Mouse (Mus musculus): Measurements from ENCODE around the gene Abi3. TPM values are rescaled to one million over a fixed set of nuclear protein-coding genes. Genes with fewer than 3 reads are reported as not detected.

The Abi3 gene
- polyA plus RNA-seq, 1 experiment, result 1.3 TPM

DNA sequence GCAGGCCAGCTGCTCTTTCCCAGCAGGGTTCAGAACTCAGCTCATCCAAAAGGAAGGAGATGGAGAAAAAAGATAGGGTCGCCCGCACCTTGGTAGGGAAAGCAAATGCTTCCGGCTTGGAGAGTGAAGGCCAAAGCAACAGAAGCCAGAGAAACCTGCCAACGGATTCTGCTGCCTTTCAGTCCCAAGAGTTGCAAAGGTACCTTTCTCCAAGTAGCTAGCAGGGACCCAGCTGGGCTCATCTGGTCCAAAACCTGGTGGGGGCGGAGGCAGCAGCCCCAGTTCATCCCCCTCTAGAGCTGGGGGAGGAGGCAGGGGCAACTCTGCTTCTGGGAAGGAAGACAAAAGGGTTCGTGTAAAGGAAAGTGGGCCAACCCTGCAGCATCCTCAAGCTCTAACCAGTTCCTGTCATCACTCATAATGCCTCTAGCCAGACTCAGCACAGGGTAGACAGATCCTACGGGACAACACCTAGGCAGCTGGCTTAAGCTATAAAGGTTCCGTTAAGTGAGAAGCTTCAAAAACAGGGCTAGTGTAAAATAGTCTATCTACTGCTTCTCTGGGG, 9.2 kb downstream of the Abi3 start:
- H3K9me3 ChIP-seq (replicated peaks; ENCODE audit: control insufficient read depth, insufficient read depth, low read length, poor library complexity, severe bottlenecking), result no peaks in the 10 kb centered on the region
- TF ChIP-seq CTCF (IDR thresholded peaks at IDR 0.05; ENCODE audit: low read depth, low read length) (no peak), POLR2A (IDR thresholded peaks at IDR 0.05; ENCODE audit: insufficient read depth, low read length) (no peak), EP300 (IDR thresholded peaks at IDR 0.05; ENCODE audit: insufficient read depth, low read depth, low read length) (no peak)

DNA sequence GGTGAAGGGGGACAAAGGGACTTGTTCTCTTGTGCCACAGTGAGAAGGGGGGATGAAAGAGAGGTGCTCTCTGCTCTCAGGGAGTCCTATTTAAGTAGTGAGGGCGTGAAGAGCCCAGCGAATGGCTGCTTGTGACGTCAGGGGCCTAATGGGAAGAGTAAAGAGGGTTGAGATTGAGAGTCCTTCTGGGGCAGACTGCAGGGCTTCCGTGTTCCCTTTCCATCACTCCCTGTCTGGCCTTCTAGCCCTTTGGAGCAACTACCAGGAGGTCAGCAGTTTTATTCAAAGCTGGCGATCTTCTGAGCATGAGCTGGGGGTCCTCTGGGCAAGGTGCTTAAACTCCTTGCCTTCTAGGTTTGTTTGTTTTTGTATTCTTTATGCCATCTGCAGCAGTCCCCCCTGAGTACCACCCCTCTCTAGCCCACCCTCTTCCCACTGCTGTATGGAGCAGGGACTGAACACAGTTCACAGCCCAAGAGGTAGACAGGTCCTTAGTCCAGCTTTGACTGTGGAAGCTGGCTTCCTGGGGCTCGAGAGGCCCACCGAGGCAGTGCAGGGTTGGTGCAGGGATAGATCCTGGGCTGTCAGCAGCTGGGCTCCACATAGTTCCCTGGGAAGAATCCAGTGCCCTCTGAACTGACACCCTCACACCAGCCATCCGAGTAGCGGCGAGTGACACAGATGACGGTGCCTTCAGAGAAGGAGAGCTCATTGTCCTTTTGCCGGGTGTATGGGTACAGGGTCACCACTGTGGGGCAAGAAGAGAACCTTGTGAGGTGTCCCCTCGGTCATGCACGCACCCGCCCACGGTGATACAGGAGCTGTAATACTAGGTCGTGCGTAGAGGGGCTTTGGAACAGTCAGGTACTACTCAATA, 9.9 kb downstream of the Abi3 start:
- Histone ChIP-seq H3K27me3 (ENCODE audit: control insufficient read depth, insufficient read depth, low read length, poor library complexity, severe bottlenecking) (no peaks in the 10 kb centered on the region), H3K4me1 (ENCODE audit: control insufficient read depth, insufficient read depth, low read length) (peaks cover 5% of the 10 kb centered on the region), H3K4me3 (ENCODE audit: low read depth, low read length) (no peak overlapping the region), H3K9me3 (replicated peaks; ENCODE audit: control insufficient read depth, insufficient read depth, low read length, poor library complexity, severe bottlenecking) (no peaks in the 10 kb centered on the region), H3K36me3 (ENCODE audit: control insufficient read depth, insufficient read depth, low read length, poor library complexity, severe bottlenecking) (no peaks in the 10 kb centered on the region), H3K9ac (ENCODE audit: low read depth, poor library complexity, severe bottlenecking) (no peak overlapping the region), H3K27ac (ENCODE audit: insufficient read depth, low read length) (no peak overlapping the region)
- no peak for TF ChIP-seq POLR2A (IDR thresholded peaks at IDR 0.05; ENCODE audit: insufficient read depth, low read length)
- TF ChIP-seq EP300 (IDR thresholded peaks at IDR 0.05; ENCODE audit: insufficient read depth, low read depth, low read length), result no peak
- no peak for TF ChIP-seq CTCF (IDR thresholded peaks at IDR 0.05; ENCODE audit: low read depth, low read length)

More for the DNA sequence above, 9.2 kb downstream of the Abi3 start:
- no peak overlapping the region for H3K9ac ChIP-seq (ENCODE audit: low read depth, poor library complexity, severe bottlenecking)
- H3K27ac ChIP-seq (ENCODE audit: insufficient read depth, low read length), result no peak overlapping the region
- peaks cover 5% of the 10 kb centered on the region for H3K4me1 ChIP-seq (ENCODE audit: control insufficient read depth, insufficient read depth, low read length)
- H3K36me3 ChIP-seq (ENCODE audit: control insufficient read depth, insufficient read depth, low read length, poor library complexity, severe bottlenecking), result no peaks in the 10 kb centered on the region
- H3K27me3 ChIP-seq (ENCODE audit: control insufficient read depth, insufficient read depth, low read length, poor library complexity, severe bottlenecking), result no peaks in the 10 kb centered on the region
- H3K4me3 ChIP-seq (ENCODE audit: low read depth, low read length), result no peak overlapping the region

DNA sequence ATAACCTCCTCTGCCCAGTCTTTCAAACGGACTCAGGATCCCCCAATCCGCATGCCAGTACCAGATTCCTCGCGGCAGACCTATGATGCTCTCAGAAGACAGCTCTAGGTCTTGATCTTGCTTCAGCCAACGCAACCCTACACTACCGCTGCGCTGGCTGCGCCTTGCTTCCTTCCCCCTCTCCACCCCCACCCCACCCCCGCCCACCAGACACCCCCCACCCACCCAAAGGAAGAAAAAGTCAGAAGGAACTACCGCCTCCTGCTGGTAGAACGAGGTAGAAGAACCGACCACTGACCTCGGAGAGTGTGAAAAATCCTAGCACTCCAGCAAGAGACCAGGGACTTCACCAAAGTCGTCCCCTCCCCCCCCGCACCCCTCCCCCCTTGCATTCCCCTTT, 10.6 kb downstream of the Abi3 start:
- Histone ChIP-seq H3K4me1 (ENCODE audit: control insufficient read depth, insufficient read depth, low read length) (peaks cover 5% of the 10 kb centered on the region), H3K27me3 (ENCODE audit: control insufficient read depth, insufficient read depth, low read length, poor library complexity, severe bottlenecking) (no peaks in the 10 kb centered on the region), H3K9ac (ENCODE audit: low read depth, poor library complexity, severe bottlenecking) (peak overlapping the region; percentile 11; the same call in 1 of the 2 replicates), H3K9me3 (replicated peaks; ENCODE audit: control insufficient read depth, insufficient read depth, low read length, poor library complexity, severe bottlenecking) (no peaks in the 10 kb centered on the region), H3K4me3 (ENCODE audit: low read depth, low read length) (peak overlapping the region; percentile 50), H3K36me3 (ENCODE audit: control insufficient read depth, insufficient read depth, low read length, poor library complexity, severe bottlenecking) (no peaks in the 10 kb centered on the region), H3K27ac (ENCODE audit: insufficient read depth, low read length) (no peak overlapping the region)
- peak; percentile 22 for TF ChIP-seq CTCF (IDR thresholded peaks at IDR 0.05; ENCODE audit: low read depth, low read length)
- no peak for TF ChIP-seq POLR2A (IDR thresholded peaks at IDR 0.05; ENCODE audit: insufficient read depth, low read length)

DNA sequence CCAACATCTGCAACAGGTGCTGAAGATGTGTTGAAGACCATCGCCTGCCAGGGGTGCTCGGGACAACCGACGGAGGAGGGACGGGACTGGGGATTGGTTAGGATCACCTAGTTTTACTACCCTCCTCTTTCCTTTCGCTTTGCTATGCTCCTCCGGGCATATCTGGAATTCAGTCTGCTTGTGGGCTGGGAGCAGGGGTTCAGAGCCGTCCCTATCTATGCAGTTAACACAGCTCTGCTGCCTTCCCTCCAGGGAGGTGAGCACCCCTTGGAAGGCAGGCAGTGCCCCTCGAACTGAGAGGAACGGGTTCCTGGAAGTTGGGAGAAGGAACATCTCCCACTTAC, 11.0 kb downstream of the Abi3 start:
- H3K27ac ChIP-seq (ENCODE audit: insufficient read depth, low read length), result no peak overlapping the region
- no peaks in the 10 kb centered on the region for H3K36me3 ChIP-seq (ENCODE audit: control insufficient read depth, insufficient read depth, low read length, poor library complexity, severe bottlenecking)
- H3K4me1 ChIP-seq (ENCODE audit: control insufficient read depth, insufficient read depth, low read length), result peaks cover 5% of the 10 kb centered on the region
- no peaks in the 10 kb centered on the region for H3K27me3 ChIP-seq (ENCODE audit: control insufficient read depth, insufficient read depth, low read length, poor library complexity, severe bottlenecking)
- H3K9me3 ChIP-seq (replicated peaks; ENCODE audit: control insufficient read depth, insufficient read depth, low read length, poor library complexity, severe bottlenecking), result no peaks in the 10 kb centered on the region
- TF ChIP-seq POLR2A (IDR thresholded peaks at IDR 0.05; ENCODE audit: insufficient read depth, low read length) (no peak), EP300 (IDR thresholded peaks at IDR 0.05; ENCODE audit: insufficient read depth, low read depth, low read length) (no peak), CTCF (IDR thresholded peaks at IDR 0.05; ENCODE audit: low read depth, low read length) (no peak)
- H3K9ac ChIP-seq (ENCODE audit: low read depth, poor library complexity, severe bottlenecking), result peak overlapping the region; percentile 11
- peak overlapping the region; percentile 50 for H3K4me3 ChIP-seq (ENCODE audit: low read depth, low read length)

DNA sequence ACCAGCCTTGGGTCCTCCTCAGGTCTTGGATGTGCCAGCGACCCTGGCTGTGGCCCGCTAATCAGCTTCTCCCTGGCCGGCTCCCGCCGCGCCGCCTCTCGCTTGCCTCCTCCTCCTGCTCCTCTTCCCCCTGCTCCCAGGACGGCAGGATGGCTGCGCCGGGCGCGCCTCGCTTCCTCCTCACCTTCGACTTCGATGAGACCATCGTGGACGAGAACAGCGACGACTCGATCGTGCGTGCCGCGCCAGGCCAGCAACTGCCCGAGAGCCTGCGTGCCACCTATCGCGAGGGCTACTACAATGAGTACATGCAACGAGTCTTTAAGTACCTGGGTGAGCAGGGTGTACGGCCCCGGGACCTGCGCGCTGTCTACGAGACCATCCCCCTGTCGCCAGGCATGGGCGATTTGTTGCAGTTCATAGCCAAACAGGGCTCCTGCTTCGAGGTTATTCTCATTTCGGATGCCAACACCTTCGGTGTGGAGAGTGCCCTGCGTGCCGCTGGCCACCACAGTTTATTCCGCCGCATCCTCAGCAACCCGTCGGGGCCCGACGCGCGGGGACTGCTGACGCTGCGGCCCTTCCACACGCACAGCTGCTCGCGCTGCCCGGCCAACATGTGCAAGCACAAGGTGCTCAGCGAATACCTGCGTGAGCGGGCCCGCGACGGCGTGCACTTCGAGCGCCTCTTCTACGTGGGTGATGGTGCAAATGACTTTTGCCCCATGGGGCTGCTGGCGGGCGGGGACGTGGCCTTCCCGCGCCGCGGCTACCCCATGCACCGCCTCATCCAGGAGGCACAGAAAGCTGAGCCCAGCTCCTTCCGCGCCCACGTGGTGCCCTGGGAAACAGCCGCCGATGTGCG, 11.6 kb downstream of the Abi3 start:
- Histone ChIP-seq H3K9ac (ENCODE audit: low read depth, poor library complexity, severe bottlenecking) (peak overlapping the region; percentile 11; the same call in 1 of the 2 replicates), H3K27ac (ENCODE audit: insufficient read depth, low read length) (no peak overlapping the region), H3K27me3 (ENCODE audit: control insufficient read depth, insufficient read depth, low read length, poor library complexity, severe bottlenecking) (peaks cover 1% of the 10 kb centered on the region; the same call in 1 of the 2 replicates), H3K9me3 (replicated peaks; ENCODE audit: control insufficient read depth, insufficient read depth, low read length, poor library complexity, severe bottlenecking) (no peaks in the 10 kb centered on the region), H3K4me1 (ENCODE audit: control insufficient read depth, insufficient read depth, low read length) (peaks cover 5% of the 10 kb centered on the region), H3K4me3 (ENCODE audit: low read depth, low read length) (peak overlapping the region; percentile 50), H3K36me3 (ENCODE audit: control insufficient read depth, insufficient read depth, low read length, poor library complexity, severe bottlenecking) (no peaks in the 10 kb centered on the region)
- no peak for TF ChIP-seq CTCF (IDR thresholded peaks at IDR 0.05; ENCODE audit: low read depth, low read length)
- TF ChIP-seq POLR2A (IDR thresholded peaks at IDR 0.05; ENCODE audit: insufficient read depth, low read length), result no peak
- no peak for TF ChIP-seq EP300 (IDR thresholded peaks at IDR 0.05; ENCODE audit: insufficient read depth, low read depth, low read length)

Measured in ES-Bruce4 (cell line).